Mouse (Mus musculus) urinary bladder, postnatal 25 days (tissue): ENCODE measurements around the gene AC161166.1.
"Not testable (repeated sequence)": the region's sequence is repeated elsewhere in the genome, so short reads cannot be mapped to it uniquely, and the experiment has no call there.

Experiments used
- DNase-seq: peaks from one replicate; pipeline ENCODE4 v3.0.0; 2022; ENCODE audit warnings: low spot score

The AC161166.1 gene

GRCm38 (mm10) chr7:24525686-24526420 is 13.6 kb upstream of the AC161166.1 start:
- DNase-seq, result no peak

DNA sequence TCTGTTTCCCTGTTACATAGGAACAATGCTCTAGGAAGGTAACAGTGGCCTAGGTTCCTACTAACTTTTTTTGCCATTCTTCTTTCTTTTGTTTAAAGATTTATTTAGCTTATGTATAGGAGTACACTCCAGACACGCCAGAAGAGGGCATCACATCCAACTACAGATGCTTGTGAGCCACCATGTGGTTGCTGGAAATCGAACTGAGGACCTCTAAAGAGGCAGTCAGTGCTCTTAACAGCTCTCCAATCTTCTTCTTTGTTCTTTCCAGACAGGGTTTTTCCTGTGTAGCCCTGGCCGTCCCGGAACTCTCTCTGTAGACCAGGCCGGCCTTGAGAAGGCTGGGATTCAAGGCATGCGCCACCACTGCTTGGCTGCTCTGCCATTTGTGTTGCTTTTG is 12.7 kb upstream of the AC161166.1 start:
- DNase-seq, result no peak

GRCm38 (mm10) chr7:24523723-24524122 is 11.5 kb upstream of the AC161166.1 start:
- DNase-seq, result no peak

- DNase-seq, result no peak
Observed at GRCm38 (mm10) chr7:24522805-24523204, 10.6 kb upstream of the AC161166.1 start.

GRCm38 (mm10) chr7:24520054-24520453 is 7.8 kb upstream of the AC161166.1 start:
- DNase-seq, result not testable (repeated sequence)

- no peak for DNase-seq
Observed at GRCm38 (mm10) chr7:24519130-24519529, 6.9 kb upstream of the AC161166.1 start.

DNA sequence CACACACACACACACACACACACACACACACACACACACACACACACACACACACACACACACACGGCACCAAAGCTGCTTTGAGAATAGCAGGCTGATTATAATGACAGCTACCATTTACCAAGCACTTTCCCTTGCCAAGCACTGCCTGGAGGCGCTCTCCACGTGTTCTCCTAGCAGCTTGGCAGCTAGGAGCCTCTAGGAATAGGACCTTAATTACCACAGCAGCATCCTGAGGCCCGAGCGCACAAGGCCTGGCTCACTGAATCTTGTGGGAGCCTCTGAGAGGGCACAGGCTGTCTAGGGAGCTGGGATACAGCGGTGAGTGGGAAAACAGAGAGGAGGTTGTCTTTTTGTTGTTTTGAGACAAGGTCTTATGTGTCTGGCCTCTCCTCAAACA is 5.4 kb upstream of the AC161166.1 start:
- no peak for DNase-seq

GRCm38 (mm10) chr7:24517077-24517476 is 4.8 kb upstream of the AC161166.1 start:
- no peak for DNase-seq

- not testable (repeated sequence) for DNase-seq
Observed at GRCm38 (mm10) chr7:24516319-24516718, 4.1 kb upstream of the AC161166.1 start.

DNA sequence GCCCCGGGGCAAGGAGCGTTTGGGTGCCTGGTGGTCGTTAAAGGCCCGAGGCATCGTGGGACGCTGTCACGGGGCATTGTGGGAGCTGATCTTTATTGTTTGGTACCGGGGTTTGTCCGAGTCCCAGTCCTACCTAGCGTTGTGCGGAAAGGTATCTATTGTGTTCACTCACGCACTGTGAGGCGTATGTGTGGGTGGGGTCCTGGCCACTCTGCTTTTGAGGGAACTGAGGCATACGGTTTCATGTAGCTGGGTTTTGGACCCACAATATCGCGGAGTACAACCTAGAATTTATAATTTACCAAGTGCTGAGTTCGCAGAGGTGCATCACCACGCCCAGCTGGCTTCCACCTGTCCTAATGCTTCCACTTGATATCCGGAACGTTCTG is 4.5 kb downstream of the AC161166.1 start:
- no peak for DNase-seq

- DNase-seq, result peak; percentile 83
Observed at GRCm38 (mm10) chr7:24506838-24507725, 5.2 kb downstream of the AC161166.1 start, which contains the start of gene Zfp428. Zfp428 (plus strand) TSS chr7:24507006.

DNA sequence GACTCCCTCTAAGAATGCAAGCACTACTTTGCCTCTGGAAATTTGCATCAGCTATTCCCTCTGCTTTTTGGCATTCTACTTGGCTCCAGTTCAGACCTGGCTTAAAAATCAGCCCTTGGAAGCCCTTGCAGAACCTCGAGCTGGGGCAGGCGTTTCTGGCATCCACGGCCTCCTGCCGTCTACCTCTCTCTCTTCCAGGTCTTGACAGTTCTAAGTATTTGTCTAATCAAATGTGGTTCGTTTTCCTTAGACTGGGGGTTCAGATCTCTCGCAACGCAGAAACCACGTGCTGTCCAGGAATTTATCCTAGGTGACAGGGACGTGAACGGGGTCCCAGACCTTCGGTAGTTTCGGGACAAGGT is 5.8 kb downstream of the AC161166.1 start:
- no peak for DNase-seq

DNA sequence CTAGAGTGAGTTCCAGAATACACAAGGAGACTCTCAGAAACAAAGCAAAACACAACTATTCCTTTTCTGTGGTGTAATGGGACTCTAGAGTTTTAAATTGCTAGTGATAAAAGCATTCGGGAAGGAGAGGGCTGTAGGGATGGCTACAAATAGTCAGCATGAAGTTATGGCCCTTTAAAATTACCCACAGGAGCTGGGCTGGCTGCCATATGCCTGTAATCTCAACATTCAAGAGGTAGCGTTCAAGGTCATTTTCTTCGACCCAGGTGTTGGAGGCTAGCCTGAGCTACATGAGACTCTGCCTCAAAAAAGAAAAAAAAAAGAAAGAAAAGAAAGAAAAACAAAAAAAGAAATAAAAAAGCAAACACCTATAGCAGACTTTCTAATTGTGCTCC is 6.2 kb downstream of the AC161166.1 start:
- no peak for DNase-seq

DNA sequence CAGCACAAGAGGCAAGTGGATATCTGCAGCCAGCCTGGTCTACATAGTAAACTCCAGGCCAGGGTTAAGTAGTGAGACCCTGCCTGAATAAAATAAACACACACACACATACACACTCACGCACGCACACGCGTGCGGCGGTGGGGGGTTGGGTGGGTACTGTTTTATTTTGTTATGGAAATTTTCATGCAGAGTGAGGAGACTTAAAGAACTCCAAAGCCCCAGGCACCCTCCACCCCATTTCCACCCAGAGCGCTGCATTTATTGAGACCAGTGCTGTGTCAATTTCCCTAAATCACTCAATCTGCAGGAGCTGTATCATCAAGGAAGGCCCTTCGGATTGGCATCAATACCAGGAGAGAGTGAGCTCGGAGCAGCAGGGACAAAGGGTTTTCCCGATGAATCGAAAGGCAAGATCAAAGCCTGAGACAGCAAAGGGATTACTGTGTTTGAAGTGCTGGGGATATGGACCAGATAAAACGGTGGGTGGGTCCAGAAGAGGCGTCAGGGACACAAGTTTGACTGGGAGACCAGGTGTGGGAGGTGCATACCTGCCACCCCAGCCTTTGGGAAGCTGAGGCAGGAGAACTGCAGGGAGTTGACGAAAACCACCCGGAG is 6.7 kb downstream of the AC161166.1 start:
- no peak for DNase-seq

- DNase-seq, result no peak
Observed at GRCm38 (mm10) chr7:24504868-24505267, 7.4 kb downstream of the AC161166.1 start.

DNA sequence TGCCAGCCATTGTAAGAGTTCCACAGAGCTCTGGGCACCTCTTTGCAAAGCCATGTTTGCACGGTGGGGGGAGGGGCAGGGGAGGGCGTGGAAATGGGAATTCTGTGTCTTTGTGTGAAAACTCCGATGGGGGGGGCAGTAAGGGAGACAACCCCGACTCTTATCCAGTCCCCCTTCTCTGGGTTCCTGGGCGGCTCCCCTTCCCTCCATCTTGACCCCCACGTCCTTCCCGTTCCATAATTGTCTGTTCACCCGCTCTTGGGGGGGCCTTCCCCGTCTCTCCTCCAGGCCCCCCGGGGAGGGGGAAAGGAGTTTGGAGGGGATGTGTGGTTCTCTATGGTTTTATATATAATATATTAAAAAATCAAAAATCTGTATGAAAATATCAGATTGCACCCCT is 8.3 kb downstream of the AC161166.1 start:
- no peak for DNase-seq

GRCm38 (mm10) chr7:24501492-24501891 is 10.8 kb downstream of the AC161166.1 start:
- DNase-seq, result no peak

DNA sequence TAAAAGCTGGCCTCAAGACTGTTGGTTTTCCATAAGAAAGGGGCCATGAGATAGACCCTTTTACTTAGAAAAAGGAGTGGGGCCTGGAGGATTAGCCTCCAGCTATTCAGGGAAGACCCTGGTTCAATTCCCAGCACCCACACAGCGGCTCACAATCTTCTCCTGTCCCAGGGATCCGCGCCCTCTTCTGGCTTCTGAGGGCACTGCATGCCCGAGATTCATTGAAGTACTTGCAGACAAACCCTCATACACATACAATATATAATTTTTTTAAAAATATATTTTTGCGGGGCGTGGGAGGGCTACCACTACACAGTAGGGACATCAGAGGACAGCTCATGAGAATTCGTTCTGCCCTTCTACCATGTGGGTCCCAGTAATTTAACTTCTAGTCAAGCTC is 11.3 kb downstream of the AC161166.1 start:
- no peak for DNase-seq

DNA sequence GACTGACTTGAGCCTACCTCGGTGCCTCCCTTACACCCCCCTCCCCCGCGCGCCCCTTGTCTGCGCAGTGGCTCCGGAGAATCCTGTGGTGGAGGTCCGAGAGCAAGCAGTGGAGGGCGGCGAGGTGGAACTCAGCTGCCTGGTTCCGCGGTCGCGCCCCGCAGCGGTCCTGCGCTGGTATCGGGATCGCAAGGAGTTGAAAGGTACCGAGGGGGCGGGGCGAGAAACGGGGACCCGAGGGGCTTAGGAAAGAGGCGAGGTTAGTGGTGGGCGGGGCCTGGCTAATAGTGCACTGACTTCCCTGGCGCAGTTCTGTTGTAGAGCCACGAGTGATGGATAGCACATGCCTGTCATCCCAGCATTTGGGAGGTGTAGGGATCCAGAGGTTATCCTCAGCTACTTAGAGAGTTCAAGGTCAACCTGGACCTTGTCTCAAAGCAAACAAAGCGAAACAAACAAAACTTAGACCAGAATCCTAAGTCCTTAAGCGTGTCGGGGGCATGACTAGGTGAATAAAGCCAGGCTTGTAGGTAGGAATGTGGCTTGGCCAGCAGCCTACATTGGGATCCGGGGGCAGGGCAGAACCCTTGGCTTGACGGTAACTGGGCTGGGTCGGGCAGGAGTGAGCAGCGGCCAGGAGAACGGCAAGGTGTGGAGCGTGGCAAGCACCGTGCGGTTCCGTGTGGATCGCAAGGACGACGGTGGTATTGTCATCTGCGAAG is 12.2 kb downstream of the AC161166.1 start:
- no peak for DNase-seq

GRCm38 (mm10) chr7:24488303-24488702 is 24.0 kb downstream of the AC161166.1 start:
- no peak for DNase-seq

- no peak for DNase-seq
Observed at GRCm38 (mm10) chr7:24487403-24487802, 24.9 kb downstream of the AC161166.1 start.

DNA sequence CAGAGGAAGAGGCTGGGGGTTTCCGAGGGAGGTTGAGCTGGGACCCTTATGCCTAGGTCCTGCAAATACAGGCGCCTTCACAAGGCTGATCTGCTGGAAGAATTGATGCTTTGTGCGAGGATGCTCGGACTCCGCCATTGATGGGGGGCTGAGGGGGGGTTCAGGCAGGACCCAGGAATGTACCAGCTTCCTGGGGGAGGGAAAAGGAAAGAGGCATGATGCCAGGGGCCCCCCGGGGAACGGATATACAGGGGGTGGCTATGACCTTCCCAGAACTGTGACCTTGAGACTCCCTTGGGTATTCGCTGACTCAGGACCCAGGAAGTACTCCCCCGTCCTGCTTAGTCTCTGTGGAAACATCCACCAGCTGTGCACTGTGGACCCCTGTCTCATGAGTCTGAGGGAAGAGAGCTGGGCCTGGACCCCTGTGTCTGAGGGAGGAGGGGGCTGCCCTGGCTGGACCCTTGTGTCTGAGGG is 25.6 kb downstream of the AC161166.1 start:
- no peak for DNase-seq
